Mouse (Mus musculus): ENCODE data around the gene Sap18b.
A peak's percentile ranks its signal among the peaks of the same experiment; 100 is the strongest.
"Not testable (repeated sequence)": the region's sequence is repeated elsewhere in the genome, so short reads cannot be mapped to it uniquely, and the experiment has no call there.

Gene Sap18b

DNA sequence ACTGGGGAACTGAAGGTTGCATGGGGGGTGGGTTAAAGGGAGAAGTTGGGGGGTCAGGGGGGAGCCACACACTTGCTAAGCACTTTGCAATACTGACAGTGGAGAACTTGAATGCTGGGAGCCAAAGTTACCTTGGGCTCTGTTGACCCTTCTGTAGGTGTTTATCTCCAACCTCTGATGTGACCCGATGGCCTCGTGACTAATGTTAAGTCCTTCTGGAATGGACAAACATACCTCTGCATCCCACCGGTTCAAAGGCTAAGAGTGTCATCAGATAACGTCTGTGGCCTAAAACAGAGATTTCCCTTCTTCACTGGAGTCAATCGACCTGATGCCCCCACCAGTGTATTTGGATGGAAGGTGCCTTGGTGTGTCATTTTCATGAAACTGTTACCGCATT is 3.9 kb upstream of the Sap18b start:
- no peak for ATAC-seq (ENCODE audit: insufficient number of reproducible peaks, low FRiP score, low TSS enrichment)

DNA sequence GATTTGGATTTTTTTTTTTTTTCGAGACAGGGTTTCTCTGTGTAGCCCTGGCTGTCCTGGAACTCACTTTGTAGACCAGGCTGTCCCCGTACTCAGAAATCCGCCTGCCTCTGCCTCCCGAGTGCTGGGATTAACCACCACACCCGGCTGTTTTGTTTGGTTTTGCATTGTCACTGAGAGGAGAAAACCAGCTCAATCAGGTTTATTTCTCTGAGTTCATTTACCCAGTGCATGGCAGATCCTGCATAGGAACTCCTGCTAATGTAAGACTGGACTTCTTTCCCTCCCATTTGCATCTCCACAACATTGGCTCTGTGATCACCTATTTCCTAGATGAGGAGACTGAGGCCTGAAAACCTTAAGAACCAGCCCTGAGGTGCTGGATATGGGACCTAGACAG is 3.0 kb upstream of the Sap18b start:
- no peak for ATAC-seq (ENCODE audit: insufficient number of reproducible peaks, low FRiP score, low TSS enrichment)

DNA sequence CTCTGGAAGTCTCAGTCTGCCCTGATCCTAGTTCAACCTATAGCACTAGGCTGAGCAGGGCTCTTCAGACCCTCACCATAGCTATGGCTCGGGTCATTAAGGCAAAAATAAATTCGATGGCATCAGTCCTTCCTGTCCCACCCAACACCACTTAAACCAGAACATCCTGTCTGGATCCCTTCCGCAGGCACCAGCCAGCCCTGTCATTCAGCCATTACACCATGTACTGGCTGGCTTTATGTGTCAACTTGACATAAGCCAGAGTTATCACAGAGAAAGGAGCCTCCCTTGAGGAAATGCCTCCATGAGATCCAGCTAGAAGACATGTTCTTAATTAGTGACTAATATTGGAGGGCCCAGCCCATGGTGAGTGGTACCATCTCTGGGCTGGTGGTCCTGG is 2.4 kb upstream of the Sap18b start:
- ATAC-seq (ENCODE audit: insufficient number of reproducible peaks, low FRiP score, low TSS enrichment), result no peak

DNA sequence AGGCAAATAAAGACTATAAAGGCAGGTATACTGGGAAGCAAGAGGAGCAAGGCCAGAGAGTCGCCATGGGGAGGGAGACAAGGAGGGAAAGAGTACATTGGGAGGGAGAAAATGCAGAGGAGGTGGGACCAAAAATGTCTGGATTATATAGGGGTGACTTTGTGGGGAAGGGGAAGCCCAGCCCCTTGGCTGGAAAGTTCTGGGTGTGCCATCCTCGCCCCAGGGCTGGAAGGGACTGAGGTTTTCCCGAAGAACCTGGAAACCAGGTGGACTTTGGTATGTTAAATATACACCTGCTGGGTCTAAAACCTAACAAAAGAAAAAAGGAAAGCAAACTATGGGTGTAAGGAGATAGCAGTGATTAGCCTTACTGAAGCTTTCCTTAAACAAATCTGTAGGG is 5.0 kb downstream of the Sap18b start:
- no peak for ATAC-seq (ENCODE audit: insufficient number of reproducible peaks, low FRiP score, low TSS enrichment)

DNA sequence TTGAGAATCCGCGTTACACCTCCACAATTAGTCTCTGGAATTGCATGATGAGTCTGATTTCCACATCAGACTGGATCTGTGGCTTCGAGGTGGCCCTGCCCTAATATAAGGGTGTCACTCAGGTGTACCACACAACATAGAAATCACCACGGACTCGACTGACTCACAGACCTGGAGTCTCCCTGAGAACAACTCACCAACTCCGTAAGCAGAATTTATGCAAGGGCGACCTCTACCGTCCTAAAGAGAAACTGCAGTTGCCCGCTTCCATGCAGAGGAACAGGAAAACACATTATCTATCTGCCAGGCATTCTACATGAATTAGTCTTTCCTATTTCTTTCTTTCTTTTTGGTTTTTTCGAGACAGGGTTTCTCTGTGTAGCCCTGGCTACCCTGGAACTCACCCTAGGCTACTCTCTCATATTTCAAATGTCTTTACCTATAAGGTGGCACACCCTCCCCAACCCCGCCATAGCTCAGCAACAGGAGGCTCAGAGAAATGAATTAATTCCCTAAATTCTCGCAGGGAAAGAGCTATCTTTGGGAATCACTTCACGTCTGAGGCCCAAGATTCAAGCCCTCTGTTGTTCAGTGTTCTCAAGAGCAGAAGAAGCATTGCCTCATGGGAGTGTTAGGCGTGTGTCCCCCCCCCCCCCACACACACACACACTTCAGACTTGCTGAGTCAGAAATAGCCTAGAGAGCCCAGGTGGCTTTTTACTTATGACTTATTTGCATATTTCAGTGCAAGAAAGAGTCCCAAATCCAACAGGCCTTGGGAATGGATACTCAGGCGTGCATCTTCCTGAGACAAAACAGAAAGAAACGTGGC is 7.7 kb downstream of the Sap18b start:
- peak; percentile 62; the same call in 1 of the 2 replicates for ATAC-seq (ENCODE audit: insufficient number of reproducible peaks, low FRiP score, low TSS enrichment)

DNA sequence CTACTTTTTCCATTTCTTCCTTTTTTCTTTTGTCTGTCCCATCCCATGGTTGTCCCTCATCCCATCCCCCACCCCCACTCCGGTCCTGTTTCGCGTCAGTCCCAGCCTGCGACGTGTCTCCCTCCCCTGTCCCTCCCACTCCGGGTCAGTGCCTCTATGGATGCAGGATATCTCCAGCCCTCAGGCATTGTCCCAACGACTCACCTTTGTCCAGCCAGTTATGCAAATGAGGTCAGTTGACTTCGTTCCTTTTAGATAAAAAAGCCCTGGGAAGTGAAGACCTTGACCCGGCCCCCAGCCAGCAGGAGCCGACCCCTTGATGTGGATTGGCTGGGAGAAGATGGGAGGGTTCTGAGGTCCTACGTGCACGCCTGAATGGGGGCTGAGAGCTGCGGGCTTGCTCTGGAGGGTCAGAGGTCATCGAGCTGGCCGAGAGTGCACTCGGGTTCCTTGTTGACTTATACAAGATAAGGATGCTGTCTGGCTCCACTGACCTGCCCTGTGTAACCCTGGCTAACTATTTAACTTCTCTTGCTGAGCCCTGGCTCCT is 8.4 kb downstream of the Sap18b start:
- ATAC-seq (ENCODE audit: insufficient number of reproducible peaks, low FRiP score, low TSS enrichment), result no peak

DNA sequence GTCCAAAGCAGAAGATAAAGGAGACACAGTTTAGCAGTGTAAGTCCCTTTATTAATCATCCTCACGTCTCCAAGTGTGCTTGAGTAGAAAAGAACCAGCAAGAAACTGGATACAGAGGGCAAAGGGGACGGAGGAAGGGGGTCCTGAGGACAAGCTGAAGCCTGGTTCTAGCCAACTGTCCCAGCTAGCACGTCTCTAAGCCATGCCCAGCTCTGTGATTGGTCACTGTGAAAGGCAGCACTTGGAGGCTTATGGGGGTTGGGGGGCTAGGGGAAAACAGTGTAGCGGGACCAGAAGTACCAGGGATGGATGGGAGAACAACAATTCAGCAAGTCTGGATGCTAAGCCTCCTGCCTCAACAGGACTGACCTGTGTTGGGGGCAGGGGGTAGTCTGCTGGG is 10.7 kb downstream of the Sap18b start:
- no peak for ATAC-seq (ENCODE audit: insufficient number of reproducible peaks, low FRiP score, low TSS enrichment)

DNA sequence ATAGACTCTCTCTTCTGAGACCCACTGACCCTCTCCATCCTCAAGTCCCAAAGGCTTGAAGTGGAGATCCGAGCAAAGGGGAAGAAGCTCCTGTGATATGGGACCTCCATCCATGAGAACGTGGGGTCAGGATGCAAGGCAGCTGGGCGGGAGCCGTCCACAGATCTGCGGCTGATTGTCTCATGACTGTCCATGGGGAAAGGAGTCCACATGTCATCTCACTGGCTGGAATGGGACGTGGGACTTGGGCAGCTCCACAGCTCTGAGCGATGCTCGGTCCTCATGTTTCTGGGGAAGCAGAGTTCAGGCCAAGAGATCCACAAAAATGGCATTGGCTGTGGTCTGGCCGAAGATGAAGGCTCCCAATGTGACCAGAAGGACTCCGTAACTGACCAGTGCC is 12.1 kb downstream of the Sap18b start:
- ATAC-seq (ENCODE audit: insufficient number of reproducible peaks, low FRiP score, low TSS enrichment), result no peak

DNA sequence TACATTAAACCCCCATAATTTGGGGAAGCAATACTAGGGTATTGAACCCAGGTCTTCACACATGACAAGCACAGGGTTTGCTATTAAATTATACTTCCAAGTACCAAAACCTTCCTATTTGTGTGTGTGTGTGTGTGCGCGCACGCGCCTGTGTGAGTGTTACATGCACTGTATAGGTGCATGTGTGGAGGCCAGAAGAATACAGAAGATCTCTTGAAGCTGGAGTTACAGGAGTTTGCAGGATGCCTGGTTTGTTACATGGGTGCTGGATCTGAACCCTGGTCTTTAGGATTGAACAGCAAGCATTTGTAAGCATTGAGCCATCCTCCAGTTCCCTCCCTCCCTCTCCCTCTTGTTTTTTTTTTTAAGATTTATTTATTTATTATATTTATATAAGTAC is 14.1 kb downstream of the Sap18b start:
- ATAC-seq (ENCODE audit: insufficient number of reproducible peaks, low FRiP score, low TSS enrichment), result no peak

DNA sequence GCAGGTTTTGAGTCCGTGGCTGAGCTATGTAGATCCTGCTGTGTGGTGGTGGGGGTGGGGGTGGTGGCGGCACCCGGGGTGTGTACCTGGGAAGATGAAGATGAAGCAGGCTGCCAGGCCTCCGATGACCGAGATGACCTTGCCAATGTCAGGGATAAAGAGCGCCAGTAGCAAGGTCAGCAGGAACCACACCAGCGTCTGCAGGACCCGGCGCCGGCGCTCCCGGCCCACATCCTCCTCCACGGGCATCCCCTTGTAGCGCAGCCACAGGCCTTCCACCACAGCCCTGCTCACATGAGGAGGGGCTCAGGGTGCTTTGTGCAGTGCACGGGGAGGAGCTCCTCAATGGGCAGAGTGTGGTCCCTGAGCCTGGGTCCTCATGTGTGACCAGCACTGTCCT is 16.3 kb downstream of the Sap18b start:
- ATAC-seq (ENCODE audit: insufficient number of reproducible peaks, low FRiP score, low TSS enrichment), result no peak

DNA sequence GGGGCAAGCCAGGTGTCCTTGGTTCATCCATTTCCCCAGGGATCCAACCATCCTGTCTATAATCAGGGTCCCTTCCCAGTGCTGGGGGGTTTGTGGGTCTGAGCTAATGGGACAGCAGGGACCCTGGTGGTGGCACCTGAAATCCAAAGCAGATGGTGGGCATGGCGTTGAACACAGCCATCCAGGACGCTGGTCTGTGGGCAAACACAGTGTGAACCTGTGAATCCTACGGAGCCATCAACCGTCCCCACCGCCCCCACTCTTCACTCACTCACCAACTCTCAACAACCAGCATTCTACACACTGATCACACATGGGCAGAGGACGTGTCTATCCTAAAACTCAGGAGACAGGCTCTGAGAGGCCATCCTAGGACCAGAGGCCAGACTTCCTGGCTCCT is 18.8 kb downstream of the Sap18b start:
- no peak for ATAC-seq (ENCODE audit: insufficient number of reproducible peaks, low FRiP score, low TSS enrichment)

DNA sequence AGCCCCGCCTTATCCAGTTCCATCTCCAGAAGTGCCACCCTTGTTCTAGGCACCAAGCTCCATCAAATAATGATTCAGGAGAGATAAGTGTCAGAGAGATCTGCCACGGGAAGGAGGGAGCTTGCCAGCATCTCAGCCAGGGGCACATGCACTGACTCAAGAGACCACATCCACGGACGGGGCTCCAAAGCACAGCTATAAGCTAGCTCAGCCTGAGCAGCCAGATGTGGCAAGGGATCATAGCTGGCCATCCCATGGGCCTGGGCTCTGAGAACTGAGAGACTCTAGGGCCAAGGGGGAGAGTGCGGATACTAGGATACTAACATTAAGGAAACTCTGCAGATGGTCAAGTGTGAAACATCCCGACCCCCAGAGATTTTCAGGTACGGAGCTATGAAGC is 19.9 kb downstream of the Sap18b start:
- no peak for ATAC-seq (ENCODE audit: insufficient number of reproducible peaks, low FRiP score, low TSS enrichment)

DNA sequence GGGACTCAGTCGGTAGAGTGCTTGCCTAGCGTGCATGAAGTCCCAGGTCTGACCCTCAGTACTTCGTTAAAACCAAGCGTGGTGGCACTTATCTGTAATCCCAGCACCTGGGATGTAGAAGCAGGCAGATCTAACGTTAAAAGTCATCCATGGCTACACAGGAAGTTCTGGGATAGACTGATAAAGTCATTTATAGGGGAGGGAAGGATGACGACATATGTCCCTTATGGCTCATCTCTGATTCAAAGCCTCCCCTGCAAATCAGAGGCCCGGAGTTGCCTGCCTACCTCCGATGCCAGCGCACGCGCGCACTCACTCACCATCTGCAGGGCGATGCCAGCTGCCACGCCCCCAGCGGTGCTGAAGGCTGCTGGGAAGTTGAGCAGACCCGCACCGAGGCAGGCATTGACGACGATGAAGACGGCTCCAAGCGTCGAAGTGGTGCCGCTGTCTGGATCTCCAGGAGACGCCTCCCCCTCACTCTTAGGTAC is 23.0 kb downstream of the Sap18b start:
- ATAC-seq (ENCODE audit: insufficient number of reproducible peaks, low FRiP score, low TSS enrichment), result no peak

DNA sequence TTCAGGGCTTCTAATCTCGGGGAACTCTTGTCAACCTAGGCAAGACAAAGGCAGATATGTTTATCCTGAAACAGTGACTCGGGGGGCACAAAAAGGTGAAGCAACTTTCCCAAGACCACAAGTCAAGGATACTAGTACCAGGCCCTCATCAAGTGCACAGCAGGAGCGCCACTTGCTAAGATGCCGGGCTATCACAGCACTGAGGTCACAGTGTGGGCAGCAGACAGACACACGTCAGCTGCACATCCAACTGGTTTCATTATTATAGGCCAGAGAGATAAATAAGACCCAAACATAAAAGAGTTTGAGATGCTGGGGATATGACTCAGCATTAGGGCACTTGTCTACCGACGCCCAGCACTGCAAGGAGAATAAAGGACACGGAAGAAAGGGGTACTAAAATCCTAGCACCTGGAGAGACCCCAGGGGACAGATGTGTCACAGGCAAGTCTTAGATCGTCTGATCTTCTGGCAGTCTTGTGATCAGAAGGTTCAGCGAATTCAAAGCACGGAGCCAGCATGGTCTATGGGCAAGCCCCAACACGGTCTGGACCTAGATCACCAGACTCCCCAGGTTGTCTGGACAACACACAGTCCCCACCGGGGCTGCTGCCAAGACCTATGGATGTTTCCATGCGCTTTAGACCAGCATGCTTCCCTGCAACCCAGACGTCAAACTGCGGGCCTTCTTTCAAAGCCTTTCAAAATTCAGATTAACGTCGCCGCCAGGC is 23.8 kb downstream of the Sap18b start:
- no peak for ATAC-seq (ENCODE audit: insufficient number of reproducible peaks, low FRiP score, low TSS enrichment)

DNA sequence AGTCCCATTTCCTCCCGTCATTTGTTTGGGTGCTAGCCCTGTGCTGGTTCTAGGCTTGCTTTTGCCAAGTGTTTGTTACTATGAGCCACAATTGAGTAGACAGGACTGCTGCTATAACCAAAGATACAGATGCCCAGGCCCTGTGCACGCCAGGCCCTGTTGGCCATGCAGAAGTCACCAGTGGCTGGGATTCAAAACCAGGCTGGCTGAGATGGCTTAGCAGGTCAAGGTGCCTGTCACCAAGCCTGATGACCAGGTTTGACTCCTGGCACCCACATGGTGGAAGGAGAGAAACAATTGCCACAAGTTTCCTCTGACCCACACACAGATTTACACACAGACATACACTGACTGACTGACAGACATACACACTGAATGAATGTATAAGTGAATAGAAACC is 25.2 kb downstream of the Sap18b start:
- ATAC-seq (ENCODE audit: insufficient number of reproducible peaks, low FRiP score, low TSS enrichment), result no peak

DNA sequence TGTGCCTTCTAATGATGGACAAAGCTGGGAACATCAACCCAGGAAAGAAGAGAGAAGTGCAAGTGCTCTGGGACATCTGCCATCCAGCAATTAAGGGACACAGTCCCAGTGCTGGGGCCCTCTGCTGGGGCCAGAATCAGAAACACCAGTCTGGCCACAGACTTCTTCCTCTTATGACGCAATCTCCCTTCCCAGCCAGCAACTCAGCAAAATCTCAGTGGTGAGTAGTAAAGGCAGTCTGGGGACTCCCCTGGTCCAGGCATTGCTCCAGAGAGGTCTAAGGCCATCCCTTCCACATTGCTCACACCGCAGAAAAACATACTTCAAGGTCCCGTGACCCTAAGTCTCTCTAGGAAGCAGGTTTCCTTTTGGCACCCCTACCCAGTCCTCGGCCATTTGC is 27.1 kb downstream of the Sap18b start:
- no peak for ATAC-seq (ENCODE audit: insufficient number of reproducible peaks, low FRiP score, low TSS enrichment)

DNA sequence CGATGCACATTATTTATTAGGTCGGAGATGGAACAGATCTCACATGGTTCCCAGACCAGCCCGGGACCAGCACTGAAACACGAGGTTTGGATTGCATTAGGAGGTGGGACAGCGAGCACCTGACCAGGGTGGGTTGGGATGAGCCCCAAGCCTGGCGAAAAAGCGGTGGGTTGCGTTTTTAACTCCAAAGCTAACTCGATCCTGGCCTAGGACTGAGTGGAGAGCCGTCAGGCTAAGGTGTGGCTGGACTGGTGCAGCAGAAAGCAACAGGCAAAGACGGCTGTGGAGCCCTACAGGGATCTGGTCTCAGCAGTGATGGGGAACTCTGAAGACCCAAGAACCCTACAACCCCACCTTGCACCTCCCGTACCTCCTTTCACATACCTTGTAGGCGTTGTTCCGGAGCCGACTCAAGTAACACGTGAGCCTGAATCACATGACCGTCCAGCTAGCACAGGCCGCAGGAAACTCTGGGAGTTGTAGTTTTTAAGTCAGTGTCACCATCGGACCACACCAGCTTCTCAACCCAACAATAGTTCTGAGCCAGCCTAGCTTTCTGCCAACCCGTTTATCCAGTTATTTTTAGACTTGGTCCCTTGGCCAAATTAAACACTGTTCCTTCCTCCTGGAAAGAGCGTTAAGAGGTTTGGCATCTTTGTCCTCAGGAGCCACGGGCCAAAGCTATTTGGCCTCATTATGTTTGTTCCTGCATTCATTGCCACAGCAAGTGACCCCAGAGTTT is 28.1 kb downstream of the Sap18b start, which contains the start of gene Slc38a7:
Gene Slc38a7 (minus strand): TSS at position 438 of the 742 bp plus-strand sequence.
- peak; percentile 99 for ATAC-seq (ENCODE audit: insufficient number of reproducible peaks, low FRiP score, low TSS enrichment)

DNA sequence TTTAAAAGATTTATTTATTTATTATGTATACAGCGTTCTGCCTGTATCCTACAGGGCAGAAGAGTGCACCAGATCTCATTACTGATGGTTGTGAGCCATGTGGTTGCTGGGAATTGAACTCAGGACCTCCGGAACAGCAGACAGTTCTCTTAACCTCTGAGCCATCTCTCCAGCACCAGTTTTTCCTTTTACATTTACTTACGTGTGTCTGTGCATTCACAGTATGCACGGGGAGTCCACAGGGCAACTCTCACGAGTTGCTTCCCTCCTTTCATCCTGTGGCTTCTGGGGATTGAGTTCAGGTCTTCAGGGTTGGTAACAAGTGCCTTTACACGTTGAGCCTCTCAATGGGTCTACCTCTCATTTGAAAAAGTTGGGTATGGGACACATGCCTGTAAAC is 29.0 kb downstream of the Sap18b start:
- no peak for ATAC-seq (ENCODE audit: insufficient number of reproducible peaks, low FRiP score, low TSS enrichment)

DNA sequence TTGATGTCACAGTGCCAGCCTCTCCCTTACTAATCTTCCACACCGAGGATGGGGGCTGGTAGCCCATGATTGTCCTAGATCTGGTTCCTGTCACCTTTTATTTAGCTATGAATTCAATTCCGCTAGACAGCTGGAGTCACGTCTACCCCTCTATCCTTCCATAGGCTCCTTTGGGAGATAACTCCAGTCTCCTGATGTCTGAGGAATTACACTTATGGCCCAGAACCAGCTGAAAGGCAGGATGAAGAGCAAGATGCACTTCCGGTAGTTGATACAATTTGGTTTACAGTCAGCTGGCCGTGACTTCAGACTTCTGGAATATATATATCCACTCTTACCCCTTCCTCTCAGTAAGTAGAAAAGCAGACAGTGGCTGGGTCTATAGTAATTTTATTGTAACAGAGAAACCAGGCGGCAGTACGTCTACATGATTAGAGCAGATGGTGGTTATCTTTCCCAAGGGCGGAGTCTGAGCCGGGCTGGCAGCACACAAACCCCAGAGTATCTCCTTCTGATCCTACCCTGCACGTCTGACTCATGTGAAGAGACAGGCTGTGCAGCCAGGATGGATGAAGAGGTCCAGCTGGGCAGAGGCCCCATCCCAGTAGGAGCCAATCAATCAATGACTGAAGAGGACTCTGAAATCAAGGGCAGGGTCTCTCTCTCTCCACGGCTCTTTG is 38.8 kb downstream of the Sap18b start:
- not testable (repeated sequence) for ATAC-seq (ENCODE audit: insufficient number of reproducible peaks, low FRiP score, low TSS enrichment)

DNA sequence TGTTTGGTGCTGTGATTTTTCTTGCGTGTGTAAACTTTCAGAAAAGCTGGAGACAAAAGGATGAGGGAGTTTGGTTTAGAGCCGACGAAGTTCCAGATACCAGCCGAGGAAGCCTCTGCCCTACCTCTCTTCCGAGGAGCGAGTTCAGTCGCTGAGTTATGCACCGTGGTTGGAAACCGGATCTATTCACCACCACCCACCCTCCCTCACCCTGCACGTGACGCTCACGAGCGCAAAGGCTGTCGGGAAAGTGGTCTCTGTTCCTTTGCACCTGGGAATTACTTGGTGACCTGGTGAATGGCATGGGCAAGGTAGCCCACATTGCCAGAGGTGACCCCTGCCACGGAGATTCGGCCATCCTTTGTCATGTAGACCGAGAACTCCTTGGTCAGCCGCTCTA is 39.7 kb downstream of the Sap18b start:
- not testable (repeated sequence) for ATAC-seq (ENCODE audit: insufficient number of reproducible peaks, low FRiP score, low TSS enrichment)

All from cerebellum, adult (tissue).